Mouse (Mus musculus): ENCODE data around the gene Fgf4. TPM values are rescaled to one million over a fixed set of nuclear protein-coding genes. Genes with fewer than 3 reads are reported as not detected.
"Not testable (repeated sequence)": the region's sequence is repeated elsewhere in the genome, so short reads cannot be mapped to it uniquely, and the experiment has no call there.

Fgf4 gene
- total RNA-seq, 2 experiments from 2014 or later, result not detected

GRCm38 (mm10) chr7:144864160-144864670 is 17.0 kb downstream of the Fgf4 start:
- DNase-seq (ENCODE audit: low spot score in 2 of 2), result no peak

GRCm38 (mm10) chr7:144867161-144867560 is 20.0 kb downstream of the Fgf4 start:
- DNase-seq (ENCODE audit: low spot score in 2 of 2), result no peak

GRCm38 (mm10) chr7:144867602-144868001 is 20.4 kb downstream of the Fgf4 start:
- DNase-seq (ENCODE audit: low spot score in 2 of 2), result no peak

GRCm38 (mm10) chr7:144872420-144872819 is 25.3 kb downstream of the Fgf4 start:
- no peak for DNase-seq (ENCODE audit: low spot score in 2 of 2)

- no peak for DNase-seq (ENCODE audit: low spot score in 2 of 2)
These were observed 26.0 kb downstream of the Fgf4 start for GRCm38 (mm10) chr7:144873160-144873559.

GRCm38 (mm10) chr7:144874226-144874625 is 27.1 kb downstream of the Fgf4 start:
- no peak for DNase-seq (ENCODE audit: low spot score in 2 of 2)

- no peak for DNase-seq (ENCODE audit: low spot score in 2 of 2)
These were observed 31.2 kb downstream of the Fgf4 start for GRCm38 (mm10) chr7:144878401-144878800.

- no peak for DNase-seq (ENCODE audit: low spot score in 2 of 2)
These were observed 35.9 kb downstream of the Fgf4 start for GRCm38 (mm10) chr7:144883106-144883505.

- DNase-seq (ENCODE audit: low spot score in 2 of 2), result no peak
These were observed 40.5 kb downstream of the Fgf4 start for GRCm38 (mm10) chr7:144887672-144888071.

- DNase-seq (ENCODE audit: low spot score in 2 of 2), result no peak
These were observed 41.6 kb downstream of the Fgf4 start for GRCm38 (mm10) chr7:144888564-144889299.

GRCm38 (mm10) chr7:144890661-144891060 is 43.5 kb downstream of the Fgf4 start:
- DNase-seq (ENCODE audit: low spot score in 2 of 2), result not testable (repeated sequence)

- DNase-seq (ENCODE audit: low spot score in 2 of 2), result no peak
These were observed 44.7 kb downstream of the Fgf4 start for GRCm38 (mm10) chr7:144891863-144892262.

GRCm38 (mm10) chr7:144892322-144892721 is 45.2 kb downstream of the Fgf4 start:
- no peak for DNase-seq (ENCODE audit: low spot score in 2 of 2)

- DNase-seq (ENCODE audit: low spot score in 2 of 2), result peak; percentile 52 to 53
These were observed 47.0 kb downstream of the Fgf4 start for GRCm38 (mm10) chr7:144894191-144894590.

- no peak for DNase-seq (ENCODE audit: low spot score in 2 of 2)
These were observed 47.5 kb downstream of the Fgf4 start for GRCm38 (mm10) chr7:144894706-144895105.

- peak; percentile 80 to 85 for DNase-seq (ENCODE audit: low spot score in 2 of 2)
These were observed 48.3 kb downstream of the Fgf4 start for GRCm38 (mm10) chr7:144895305-144896111.

GRCm38 (mm10) chr7:144896294-144897218 is 49.4 kb downstream of the Fgf4 start, which contains the start of gene Fgf15:
Gene Fgf15, plus strand, starts transcription at chr7:144896531.
- DNase-seq (ENCODE audit: low spot score in 2 of 2), result no peak

GRCm38 (mm10) chr7:144898506-144898905 is 51.3 kb downstream of the Fgf4 start:
- DNase-seq (ENCODE audit: low spot score in 2 of 2), result no peak

- DNase-seq (ENCODE audit: low spot score in 2 of 2), result not testable (repeated sequence)
These were observed 58.3 kb downstream of the Fgf4 start for GRCm38 (mm10) chr7:144905514-144905913.

- DNase-seq (ENCODE audit: low spot score in 2 of 2), result peak; percentile 74 to 75
These were observed 59.7 kb downstream of the Fgf4 start for GRCm38 (mm10) chr7:144906708-144907397.

All from layer of hippocampus, postnatal 10 days (tissue).